Mouse (Mus musculus): ENCODE results near the gene Gm20671.
"Not testable (repeated sequence)": the region's sequence is repeated elsewhere in the genome, so short reads cannot be mapped to it uniquely, and the experiment has no call there.

Gene Gm20671

GRCm38 (mm10) chr5:32751736-32752135, 75.2 kb downstream of the Gm20671 start:
- ChIA-PET POLR2A (interaction anchor here in 2 of 4 experiments (0.8 to 5.5 kb wide), 11 partner anchors 9 to 137 kb away, joined by 3 to 58 read pairs (median 4); partner anchors contain the start of gene Pisd (in 1 of the 2)), CTCF (interaction anchor here in 2 of 4 experiments (1.0 to 1.3 kb wide), 2 partner anchors 11 to 13 kb away, joined by 3 to 5 read pairs; no protein-coding TSS in a partner anchor)

DNA sequence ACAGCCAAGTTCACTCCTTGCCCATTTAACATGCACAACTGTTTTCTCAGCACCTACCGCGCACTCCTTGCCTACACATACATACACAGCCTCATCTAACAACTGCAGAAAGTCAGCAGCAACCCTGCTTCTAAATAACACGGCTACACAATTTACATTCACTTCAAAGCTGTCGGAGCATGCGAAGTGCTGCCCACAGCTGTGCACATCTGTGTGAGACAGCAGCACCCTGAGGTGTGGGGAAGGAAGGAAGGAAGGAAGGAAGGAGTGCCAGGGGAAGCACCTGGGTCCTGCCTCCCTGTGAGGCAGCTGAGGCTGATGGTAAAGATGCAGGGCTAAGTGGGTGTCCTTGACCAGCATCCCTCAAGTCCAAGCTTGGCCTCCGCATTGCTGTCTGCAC, 78.0 kb downstream of the Gm20671 start:
- CTCF ChIA-PET, result interaction anchor here in 1 of 4 experiments (1.9 kb wide), 1 partner anchor 13 kb away, joined by 6 read pairs; no protein-coding TSS in a partner anchor
- POLR2A ChIA-PET, result interaction anchor here in 2 of 4 experiments (2.3 to 5.5 kb wide), 3 partner anchors 12 kb away, joined by 14 to 58 read pairs (median 46); no protein-coding TSS in a partner anchor

DNA sequence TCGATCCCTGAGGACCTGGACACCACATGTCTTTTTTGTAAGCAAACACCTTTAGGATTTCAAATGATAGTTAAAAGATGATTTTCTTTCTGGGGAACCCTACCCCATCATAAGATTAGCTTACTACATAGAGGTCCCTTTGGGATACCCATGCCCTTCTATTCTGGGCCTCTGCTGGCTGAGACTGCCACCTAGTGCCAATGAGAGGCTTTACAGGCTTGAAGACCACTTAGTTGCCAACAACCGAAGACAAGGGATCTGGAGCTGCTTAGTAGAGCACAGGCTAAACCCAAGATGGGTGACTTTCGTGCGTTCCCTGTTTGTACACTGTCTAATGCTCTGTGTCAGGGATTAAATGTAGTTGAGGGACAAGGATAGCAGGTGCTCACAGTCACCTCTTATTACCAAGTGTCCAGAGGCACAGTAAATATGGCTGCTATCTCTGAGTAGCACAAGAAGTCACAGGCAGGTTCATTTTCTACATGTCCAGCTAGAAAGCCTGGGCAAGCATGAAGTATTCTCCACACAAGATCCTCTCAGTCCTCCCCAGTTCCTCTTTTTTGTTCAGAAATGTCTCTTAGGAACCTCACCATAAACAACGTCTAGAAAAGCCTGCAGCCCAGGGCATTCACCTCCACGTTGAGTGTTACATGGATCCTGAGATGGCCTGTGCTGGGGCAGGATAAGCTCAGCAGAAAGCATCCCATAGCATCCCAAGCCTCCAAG, 79.1 kb downstream of the Gm20671 start:
- ChIA-PET CTCF (interaction anchor here (0.6 to 1.9 kb wide), 19 partner anchors 8 to 531 kb away, joined by 3 to 8 read pairs (median 4); partner anchors contain the start of gene Pisd (in 1 of the 4)), POLR2A (interaction anchor here in 2 of 4 experiments (1.0 to 5.5 kb wide), 10 partner anchors 9 to 159 kb away, joined by 3 to 97 read pairs (median 3); no protein-coding TSS in a partner anchor)

DNA sequence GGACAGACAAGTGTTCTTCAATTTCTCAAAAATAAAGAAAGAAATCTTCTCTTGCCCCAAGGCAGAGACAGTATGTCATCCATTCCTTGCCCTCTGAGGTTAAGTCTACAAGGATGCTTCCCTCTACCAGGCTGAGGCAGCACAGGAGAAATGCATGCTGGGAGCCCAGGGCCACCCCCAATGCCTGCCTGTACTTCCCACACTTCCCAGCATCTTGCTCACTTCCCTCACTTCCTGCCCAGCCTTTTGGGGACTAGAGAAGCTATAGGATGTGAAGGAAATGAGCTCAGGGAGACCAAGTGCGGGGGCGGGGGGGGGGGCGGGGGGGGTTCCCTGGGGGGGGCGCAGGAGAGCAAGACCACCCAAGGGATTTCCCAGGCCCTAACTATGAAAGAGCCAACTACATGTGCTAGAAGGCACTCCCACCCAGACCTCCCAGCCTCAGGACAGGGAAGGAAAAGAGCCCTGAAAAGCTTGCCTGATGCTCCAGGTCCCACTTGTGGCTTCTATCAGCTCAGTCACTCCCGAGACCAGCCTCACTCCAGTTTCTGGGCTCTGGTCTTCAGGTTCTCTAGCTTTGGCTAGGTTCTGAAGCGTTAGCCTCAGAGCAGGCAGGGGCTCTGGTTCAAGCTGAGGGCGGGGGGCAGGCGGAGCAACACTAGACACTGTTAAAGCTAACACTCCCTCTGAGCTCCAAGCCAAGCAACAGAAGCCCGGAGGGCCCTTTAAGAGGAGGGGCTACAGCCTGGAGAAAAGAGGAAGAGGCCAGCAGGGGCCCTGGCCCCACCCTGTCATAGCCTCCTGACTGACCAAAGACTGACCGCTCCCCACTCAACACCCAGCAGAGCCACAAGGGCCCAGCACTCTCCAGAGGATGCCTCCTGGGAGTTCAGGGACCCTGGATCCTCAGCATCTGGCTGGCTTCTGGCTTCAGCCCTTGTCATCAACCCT, 80.9 kb downstream of the Gm20671 start:
- ChIA-PET CTCF (interaction anchor here in 3 of 4 experiments (0.6 to 1.6 kb wide), 7 partner anchors 10 to 1820 kb away, joined by 3 to 5 read pairs (median 3); no protein-coding TSS in a partner anchor), POLR2A (interaction anchor here in 3 of 4 experiments (0.6 to 5.5 kb wide), 18 partner anchors 9 to 529 kb away, joined by 3 to 97 read pairs (median 4); partner anchors contain the start of genes Ctbp1 (in 1 of the 3) and Prr14l (in 1 of the 3))

DNA sequence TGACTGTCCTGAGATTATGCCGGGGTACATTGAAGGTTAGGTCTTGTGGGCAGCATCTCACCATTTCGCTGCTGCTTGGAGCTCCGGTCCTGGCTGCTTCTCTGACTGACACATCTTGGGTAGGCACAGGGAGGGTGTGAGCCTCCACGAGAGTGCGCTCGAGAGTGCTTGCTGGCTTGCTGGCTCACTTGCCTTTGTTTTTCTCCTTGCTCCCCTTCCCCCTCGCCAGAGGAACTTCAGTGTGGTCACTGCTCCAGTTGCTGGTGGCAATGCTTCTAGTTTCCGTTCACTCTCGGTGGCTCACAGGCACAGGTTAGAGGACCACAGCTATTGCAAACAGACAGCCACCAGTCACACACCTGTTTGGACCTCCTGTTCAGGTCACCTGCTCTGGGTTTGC, 84.8 kb downstream of the Gm20671 start:
- ChIA-PET POLR2A (interaction anchor here in 2 of 4 experiments (1.1 to 3.5 kb wide), 6 partner anchors 9 to 125 kb away, joined by 4 to 16 read pairs (median 6); no protein-coding TSS in a partner anchor), CTCF (interaction anchor here in 1 of 4 experiments (2.3 kb wide), 1 partner anchor 9 kb away, joined by 6 read pairs; no protein-coding TSS in a partner anchor)

- POLR2A ChIA-PET, result interaction anchor here in 2 of 4 experiments (0.6 to 3.5 kb wide), 10 partner anchors 10 to 908 kb away, joined by 3 to 16 read pairs (median 6); no protein-coding TSS in a partner anchor
- CTCF ChIA-PET, result interaction anchor here in 2 of 4 experiments (0.6 to 2.3 kb wide), 4 partner anchors 9 to 459 kb away, joined by 3 to 6 read pairs (median 4); no protein-coding TSS in a partner anchor
Measured at GRCm38 (mm10) chr5:32741377-32741776, 85.5 kb downstream of the Gm20671 start.

- ChIA-PET POLR2A (interaction anchor here in 2 of 4 experiments (0.6 to 3.5 kb wide), 7 partner anchors 10 to 124 kb away, joined by 3 to 14 read pairs (median 6); no protein-coding TSS in a partner anchor), CTCF (interaction anchor here in 2 of 4 experiments (0.6 to 2.3 kb wide), 4 partner anchors 10 to 460 kb away, joined by 3 to 6 read pairs (median 4); no protein-coding TSS in a partner anchor)
Measured at GRCm38 (mm10) chr5:32740850-32741249, 86.1 kb downstream of the Gm20671 start.

DNA sequence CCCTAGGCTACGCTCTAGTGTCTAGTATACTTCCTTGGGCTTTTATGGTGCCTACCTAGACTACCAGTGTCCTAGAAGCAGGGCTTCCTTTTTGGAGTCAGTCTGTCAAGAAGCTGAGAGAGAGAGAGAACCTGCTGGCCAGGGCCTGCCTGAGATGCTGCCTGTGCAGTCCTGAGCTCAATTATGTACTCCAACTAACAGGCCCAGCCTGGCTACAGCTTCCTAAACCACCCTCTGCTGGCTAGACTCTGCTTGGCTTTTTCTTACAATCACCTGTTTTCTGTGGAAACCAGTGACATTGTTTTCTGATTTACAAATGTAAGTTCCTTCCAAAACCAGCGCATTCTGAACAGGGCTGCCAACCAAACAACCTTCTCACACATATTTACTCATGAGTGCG, 86.8 kb downstream of the Gm20671 start:
- ChIA-PET CTCF (interaction anchor here in 1 of 4 experiments (1.2 kb wide), 1 partner anchor 12 kb away, joined by 3 read pairs; no protein-coding TSS in a partner anchor), POLR2A (interaction anchor here in 2 of 4 experiments (0.8 to 3.5 kb wide), 5 partner anchors 9 to 46 kb away, joined by 3 to 14 read pairs (median 6); no protein-coding TSS in a partner anchor)

DNA sequence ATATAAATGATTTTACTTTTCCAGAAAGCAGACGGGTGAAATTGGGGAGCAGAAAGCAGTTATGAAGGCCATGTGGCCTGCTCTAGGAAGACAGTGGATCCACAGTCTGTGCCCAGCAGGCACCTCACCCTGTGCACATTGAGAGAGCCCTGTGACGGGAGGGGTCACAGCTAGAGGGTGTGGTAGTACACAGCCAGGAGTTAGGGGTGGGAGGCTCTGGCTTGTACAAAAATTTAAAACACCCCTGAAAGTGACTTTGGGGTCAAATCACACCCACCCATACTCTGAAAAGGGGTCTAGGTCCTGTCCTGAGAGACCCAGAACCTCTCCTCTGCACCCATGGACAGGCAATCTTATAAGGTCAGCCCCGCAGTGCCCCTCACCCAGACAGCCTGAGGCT, 90.1 kb downstream of the Gm20671 start:
- POLR2A ChIA-PET, result interaction anchor here in 2 of 4 experiments (1.2 to 2.3 kb wide), 2 partner anchors 8 to 9 kb away, joined by 4 to 8 read pairs; no protein-coding TSS in a partner anchor

GRCm38 (mm10) chr5:32735779-32736178, 91.1 kb downstream of the Gm20671 start:
- POLR2A ChIA-PET, result interaction anchor here in 1 of 4 experiments (0.9 kb wide), 1 partner anchor 11 kb away, joined by 3 read pairs; no protein-coding TSS in a partner anchor
- CTCF ChIA-PET, result no interaction called here

More for the DNA sequence above, 90.1 kb downstream of the Gm20671 start:
- CTCF ChIA-PET, result not testable (repeated sequence)

DNA sequence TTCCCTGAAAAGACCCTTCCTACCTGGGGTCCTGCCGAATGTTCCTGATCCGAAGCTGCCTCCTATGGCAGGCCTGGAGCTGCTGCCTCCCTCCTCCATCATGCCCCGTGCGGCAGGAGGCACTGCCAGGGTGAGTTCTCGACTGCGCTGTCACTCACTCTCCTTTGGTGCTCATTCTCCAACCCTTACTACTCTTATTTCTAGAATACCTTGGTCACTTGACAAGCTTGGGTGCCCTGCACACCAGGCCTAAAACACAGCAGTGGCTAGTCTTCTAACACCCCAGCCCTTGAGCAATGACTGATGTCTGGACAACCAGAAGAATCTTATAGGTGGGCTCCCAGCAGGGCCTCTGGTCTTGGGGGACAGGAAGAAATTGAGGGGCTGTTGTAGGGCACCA, 93.0 kb downstream of the Gm20671 start:
- CTCF ChIA-PET, POLR2A ChIA-PET: not testable (repeated sequence)

DNA sequence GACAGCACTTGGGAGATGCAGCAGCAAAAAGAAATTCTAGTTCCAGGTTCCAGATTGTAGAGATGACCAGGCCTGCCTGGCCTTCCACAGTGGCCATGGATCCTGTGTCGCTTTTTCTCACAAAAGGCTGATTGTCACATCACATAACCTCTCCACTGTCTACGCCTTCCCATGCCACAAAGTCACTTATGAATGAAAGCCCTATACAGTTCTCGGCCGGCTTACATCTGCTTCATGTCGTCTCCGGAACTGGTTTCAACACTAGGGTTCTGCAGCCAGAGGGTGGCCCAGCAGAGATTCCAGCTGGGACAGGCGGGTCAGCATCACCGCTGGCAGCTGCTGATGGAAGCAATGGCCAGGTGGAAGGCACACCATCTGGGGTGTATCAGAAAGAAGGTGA, 98.1 kb downstream of the Gm20671 start:
- ChIA-PET POLR2A (interaction anchor here in 2 of 4 experiments (1.0 to 5.1 kb wide), 7 partner anchors 9 to 118 kb away, joined by 3 to 20 read pairs (median 4); partner anchors contain the start of gene Yes1 (in 1 of the 2)), CTCF (interaction anchor here in 1 of 4 experiments (1.4 kb wide), 1 partner anchor 18 kb away, joined by 3 read pairs; no protein-coding TSS in a partner anchor)

DNA sequence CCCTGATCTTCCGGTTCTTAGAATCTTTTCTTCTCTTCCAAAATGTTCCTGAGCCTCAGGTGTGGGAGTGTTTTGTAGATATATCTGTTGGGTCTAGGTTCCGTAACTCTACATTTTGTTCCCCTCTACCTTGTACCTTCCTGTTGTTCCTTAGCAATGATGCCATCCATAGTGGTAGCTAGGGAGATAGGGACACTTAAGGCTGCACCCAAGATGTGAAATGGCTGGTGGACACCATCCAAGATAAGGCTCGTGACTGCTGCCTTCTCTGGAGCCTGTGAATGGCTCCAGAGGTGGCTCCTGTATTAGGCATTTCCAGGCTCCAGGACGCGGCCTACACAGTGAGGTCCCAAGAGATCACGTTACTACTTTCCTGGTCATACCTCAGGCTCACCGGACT, 98.6 kb downstream of the Gm20671 start:
- POLR2A ChIA-PET, result interaction anchor here in 2 of 4 experiments (1.0 to 5.1 kb wide), 6 partner anchors 10 to 32 kb away, joined by 3 to 20 read pairs (median 4); no protein-coding TSS in a partner anchor
- CTCF ChIA-PET, result interaction anchor here in 2 of 4 experiments (0.7 to 1.4 kb wide), 2 partner anchors 19 kb away, joined by 3 read pairs; no protein-coding TSS in a partner anchor

DNA sequence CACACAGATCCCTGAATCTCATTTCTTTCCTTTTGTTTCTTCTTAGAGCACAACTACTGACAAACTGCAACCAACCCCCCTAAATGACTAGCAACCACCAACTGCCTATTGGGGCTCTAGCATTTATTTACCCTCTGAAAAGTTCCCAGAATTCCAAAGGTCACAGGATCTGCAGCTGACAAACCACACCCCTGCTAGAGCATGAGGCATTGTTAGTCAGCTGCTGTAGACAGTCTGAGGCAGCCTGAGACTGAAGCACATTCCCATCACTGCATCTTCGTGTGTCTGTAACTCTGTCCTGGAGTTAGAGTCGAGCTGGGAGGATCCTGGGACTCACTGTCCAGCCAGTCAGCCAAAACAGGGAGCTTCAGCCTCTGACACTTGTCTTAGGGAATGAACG, 101.5 kb downstream of the Gm20671 start:
- POLR2A ChIA-PET, result interaction anchor here in 2 of 4 experiments (1.0 to 5.1 kb wide), 4 partner anchors 15 to 35 kb away, joined by 3 to 20 read pairs (median 6); no protein-coding TSS in a partner anchor
- CTCF ChIA-PET, result interaction anchor here in 2 of 4 experiments (0.6 to 2.6 kb wide), 2 partner anchors 11 to 22 kb away, joined by 3 to 8 read pairs; no protein-coding TSS in a partner anchor

DNA sequence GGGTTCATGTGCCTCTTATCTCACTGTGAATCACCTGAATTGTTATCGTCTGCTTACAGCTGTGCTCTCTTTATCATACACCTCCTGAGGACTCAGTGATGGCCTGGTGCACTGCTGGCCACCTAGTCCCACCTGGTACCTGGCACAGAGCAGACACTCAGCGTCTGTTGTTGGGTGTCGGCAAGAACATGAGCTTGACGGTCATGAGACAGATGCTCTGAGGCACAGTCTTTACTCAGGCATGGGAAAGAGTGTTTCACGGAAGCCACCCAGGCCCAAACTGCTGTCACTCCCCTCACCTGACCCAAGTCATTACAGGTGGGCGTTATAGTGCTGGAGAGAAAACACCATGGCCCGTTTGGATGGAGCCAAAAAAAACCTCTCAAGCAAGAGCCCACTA, 102.9 kb downstream of the Gm20671 start:
- POLR2A ChIA-PET, result interaction anchor here in 1 of 4 experiments (5.1 kb wide), 1 partner anchor 37 kb away, joined by 20 read pairs; no protein-coding TSS in a partner anchor

GRCm38 (mm10) chr5:32722711-32723110, 104.2 kb downstream of the Gm20671 start:
- ChIA-PET POLR2A (interaction anchor here in 1 of 4 experiments (1.0 to 2.1 kb wide), 5 partner anchors 8 to 37 kb away, joined by 3 to 8 read pairs (median 3); no protein-coding TSS in a partner anchor), CTCF (interaction anchor here in 1 of 4 experiments (1.3 kb wide), 1 partner anchor 25 kb away, joined by 5 read pairs; no protein-coding TSS in a partner anchor)

More for the DNA sequence above, 102.9 kb downstream of the Gm20671 start:
- CTCF ChIA-PET, result interaction anchor here in 1 of 4 experiments (0.5 kb wide), 1 partner anchor 931 kb away, joined by 3 read pairs; no protein-coding TSS in a partner anchor

DNA sequence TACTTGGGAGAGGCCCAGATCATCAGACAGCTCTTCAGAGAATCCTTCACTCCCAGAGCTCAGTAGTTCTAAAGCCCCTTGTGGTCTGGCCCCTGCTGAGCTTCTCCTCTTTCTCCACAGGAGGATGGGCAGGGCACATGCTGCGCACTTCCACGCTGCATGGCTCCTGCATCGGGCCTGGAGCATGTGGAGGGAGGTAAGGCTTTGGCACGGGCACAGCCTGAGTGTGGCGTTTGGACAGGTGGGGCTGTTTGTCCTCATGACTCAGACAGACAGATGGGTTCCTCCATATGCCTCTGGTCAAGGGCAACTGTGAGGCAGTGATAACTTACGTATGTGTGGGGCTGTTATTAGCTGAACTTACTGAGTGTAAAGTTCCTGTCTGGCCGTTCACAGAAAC, 104.6 kb downstream of the Gm20671 start:
- ChIA-PET POLR2A (interaction anchor here in 2 of 4 experiments (1.0 to 2.1 kb wide), 6 partner anchors 9 to 112 kb away, joined by 3 to 8 read pairs (median 4); partner anchors contain the start of gene Yes1 (in 1 of the 2)), CTCF (interaction anchor here in 1 of 4 experiments (1.3 kb wide), 1 partner anchor 25 kb away, joined by 5 read pairs; no protein-coding TSS in a partner anchor)

All from embryonic stem cell, embryonic (primary cell).